Mouse (Mus musculus) MEL (cell line): ENCODE results near the gene Polr3b.

Source experiments
- CHD2 ChIP-seq: IDR thresholded peaks from 2 replicates; pipeline ENCODE4 v1.6.1; 2011; ENCODE audit warnings: low read length, improper control_type of control experiment
- CTCF ChIP-seq, 3 experiments: IDR thresholded peaks in 2 of 3; conservative IDR thresholded peaks in 1 of 3; 2 replicates each; pipeline ENCODE4 v1.5.1; 2011 to 2012; ENCODE audit warnings: low read length in 3 of 3, low read depth in 2 of 3, mild to moderate bottlenecking in 2 of 3, improper control_type of control experiment in 1 of 3, inconsistent platforms in 1 of 3, mixed read lengths in 1 of 3, moderate library complexity in 1 of 3; ENCODE audit not compliant: control insufficient read depth in 1 of 3, insufficient read depth in 1 of 3, poor library complexity in 1 of 3, severe bottlenecking in 1 of 3
- E2F4 ChIP-seq: IDR thresholded peaks from 2 replicates; pipeline ENCODE4 v1.6.1; 2011; ENCODE audit warnings: low read depth, low read length, improper control_type of control experiment, borderline replicate concordance
- JUND ChIP-seq: IDR thresholded peaks from 2 replicates; pipeline ENCODE4 v1.6.1; 2011; ENCODE audit warnings: low read depth, mild to moderate bottlenecking, improper control_type of control experiment, low read length
- MEF2A ChIP-seq: IDR thresholded peaks from 2 replicates; pipeline ENCODE4 v1.6.1; 2014; ENCODE audit warnings: low read depth, mild to moderate bottlenecking, inconsistent platforms, low read length, improper control_type of control experiment; ENCODE audit not compliant: poor library complexity, insufficient replicate concordance, severe bottlenecking; ENCODE audit errors: extremely low read depth
- MYB ChIP-seq: IDR thresholded peaks from 2 replicates; pipeline ENCODE4 v1.6.1; 2011; ENCODE audit warnings: mild to moderate bottlenecking, low read depth, low read length, improper control_type of control experiment
- NRF1 ChIP-seq: IDR thresholded peaks from 2 replicates; pipeline ENCODE4 v1.6.1; 2014; ENCODE audit warnings: low read depth, mild to moderate bottlenecking, inconsistent platforms, low read length, improper control_type of control experiment, moderate library complexity; ENCODE audit not compliant: poor library complexity, insufficient read depth, severe bottlenecking
- POLR2A ChIP-seq, 2 experiments: IDR thresholded peaks; 2 replicates each; pipeline ENCODE4 v1.6.1; 2011 to 2012; ENCODE audit warnings: low read length in 2 of 2, mild to moderate bottlenecking in 2 of 2, control low read depth in 1 of 2, improper control_type of control experiment in 1 of 2, low read depth in 1 of 2, moderate library complexity in 1 of 2; ENCODE audit not compliant: control insufficient read depth in 1 of 2, insufficient read depth in 1 of 2, poor library complexity in 1 of 2
- SIN3A ChIP-seq: IDR thresholded peaks from 2 replicates; pipeline ENCODE4 v1.6.1; 2012; ENCODE audit warnings: low read length, improper control_type of control experiment, inconsistent platforms
- ZKSCAN1 ChIP-seq: IDR thresholded peaks from 2 replicates; pipeline ENCODE4 v1.6.1; 2012; ENCODE audit warnings: low read depth, mild to moderate bottlenecking, inconsistent platforms, low read length, improper control_type of control experiment, moderate library complexity

GRCm38 (mm10) chr10:84759511-84760117, 137.5 kb downstream of the Polr3b start:
- TF ChIP-seq CTCF (IDR thresholded peaks at IDR 0.05 in 2 of 3, conservative IDR thresholded peaks at IDR 0.05 in 1 of 3; ENCODE audit: control insufficient read depth in 1 of 3, insufficient read depth in 1 of 3, low read depth in 2 of 3, low read length in 3 of 3, poor library complexity in 1 of 3, severe bottlenecking in 1 of 3): no peak
- TF ChIP-seq MYB: no peak
- TF ChIP-seq NRF1: no peak
- TF ChIP-seq MEF2A: no peak
- no peak for TF ChIP-seq JUND
- TF ChIP-seq E2F4: no peak
- no peak for TF ChIP-seq SIN3A
- TF ChIP-seq POLR2A (IDR thresholded peaks at IDR 0.05; ENCODE audit: control insufficient read depth in 1 of 2, insufficient read depth in 1 of 2, low read depth in 1 of 2, low read length in 2 of 2, poor library complexity in 1 of 2): no peak
- no peak for TF ChIP-seq CHD2
- TF ChIP-seq ZKSCAN1: no peak
